Mouse (Mus musculus) neural tube, embryonic 11.5 days (tissue): ENCODE results near the gene Robo1. TPM values are rescaled to one million over a fixed set of nuclear protein-coding genes. Genes with fewer than 3 reads are reported as not detected.
A peak's percentile ranks its signal among the peaks of the same experiment; 100 is the strongest.

Source experiments
- ATAC-seq: fragments of 200-750 bp; cut with Nextera tagmentation; 2 replicates; pipeline ENCODE4 v1.8.0; 2017; ENCODE audit warnings: moderate number of reproducible peaks, mild to moderate bottlenecking, moderate TSS enrichment, moderate library complexity; ENCODE audit not compliant: insufficient read depth, low FRiP score, low TSS enrichment
- DNase-seq: peaks from one replicate; pipeline ENCODE4 v3.0.0-alpha.2; 2015; ENCODE audit warnings: low spot score
- H3K27ac ChIP-seq: fragments of 300-500 bp; sonication (generic); 2 replicates; pipeline ENCODE4 v1.5.1; 2014; ENCODE audit warnings: low read depth, mild to moderate bottlenecking, low read length
- H3K27me3 ChIP-seq: fragments of 300-500 bp; sonication (generic); 2 replicates; pipeline ENCODE4 v1.6.1; 2014; ENCODE audit warnings: mild to moderate bottlenecking, low read length, mixed read lengths; ENCODE audit not compliant: control insufficient read depth, insufficient read depth
- H3K36me3 ChIP-seq: fragments of 300-500 bp; sonication (generic); 2 replicates; pipeline ENCODE4 v1.6.1; 2014; ENCODE audit warnings: mild to moderate bottlenecking, low read length, moderate library complexity, mixed read lengths; ENCODE audit not compliant: control insufficient read depth, insufficient read depth
- H3K4me1 ChIP-seq: fragments of 300-500 bp; sonication (generic); 2 replicates; pipeline ENCODE4 v1.6.1; 2014; ENCODE audit warnings: low read length, mixed read lengths; ENCODE audit not compliant: control insufficient read depth, insufficient read depth
- H3K4me2 ChIP-seq: fragments of 300-500 bp; sonication (generic); 2 replicates; pipeline ENCODE4 v1.6.1; 2014; ENCODE audit warnings: low read depth, mild to moderate bottlenecking, moderate library complexity
- H3K4me3 ChIP-seq: fragments of 300-500 bp; sonication (generic); 2 replicates; pipeline ENCODE4 v1.5.1; 2014; ENCODE audit warnings: low read depth, low read length
- H3K9ac ChIP-seq: fragments of 300-500 bp; sonication (generic); 2 replicates; pipeline ENCODE4 v1.6.1; 2014; ENCODE audit warnings: mild to moderate bottlenecking, low read length
- H3K9me3 ChIP-seq: fragments of 300-500 bp; sonication (generic); 2 replicates; pipeline ENCODE4 v1.6.1; 2016; ENCODE audit warnings: low read length; ENCODE audit not compliant: control insufficient read depth
- WGBS: fragments of 180-500 bp; shearing (Covaris S2); extraction: QIAGEN DNeasy Blood & Tissue Kit; methylation state at CpG from one replicate; pipeline ENCODE4 v1.1.7; 2014; 5-methylcytosine and 5-hydroxymethylcytosine counted together
- polyA plus RNA-seq: library from polyadenylated mRNA; unstranded; fragments of >200 nt; fragmentation: Nextera tagmentation; extraction: Ambion mirVana; gene quantifications from 2 replicates; pipeline ENCODE4 v1.2.1, GENCODE M21; 2014

The Robo1 gene
- polyA plus RNA-seq, 1 experiment from 2014 or later = 58.3 TPM

GRCm38 (mm10) chr16:72959823-72960222 lies 651.7 kb downstream of the Robo1 start:
- no peak overlapping the region for H3K27ac ChIP-seq
- no peak for DNase-seq
- no peak overlapping the region for H3K4me3 ChIP-seq
- no peaks in the 10 kb centered on the region for H3K27me3 ChIP-seq
- 92% methylated on average over 6 of the region's 6 CpGs for WGBS
- H3K9me3 ChIP-seq = no peaks in the 10 kb centered on the region
- no peaks in the 10 kb centered on the region for H3K4me1 ChIP-seq
- H3K36me3 ChIP-seq = no peaks in the 10 kb centered on the region
- H3K4me2 ChIP-seq = no peak overlapping the region
- ATAC-seq = no peak
- no peak overlapping the region for H3K9ac ChIP-seq

- H3K9me3 ChIP-seq = no peaks in the 10 kb centered on the region
- no peak overlapping the region for H3K4me3 ChIP-seq
- DNase-seq = no peak
- no peaks in the 10 kb centered on the region for H3K4me1 ChIP-seq
- no peak overlapping the region for H3K9ac ChIP-seq
- no peak overlapping the region for H3K4me2 ChIP-seq
- no peak for ATAC-seq
- no peaks in the 10 kb centered on the region for H3K36me3 ChIP-seq
- no peaks in the 10 kb centered on the region for H3K27me3 ChIP-seq
- 92% methylated on average over 3 of the region's 3 CpGs for WGBS
- H3K27ac ChIP-seq = no peak overlapping the region
Measured at GRCm38 (mm10) chr16:72963782-72964181, 655.7 kb downstream of the Robo1 start.

GRCm38 (mm10) chr16:72967509-72967908 lies 659.4 kb downstream of the Robo1 start:
- WGBS = 90% methylated on average over 7 of the region's 7 CpGs
- Histone ChIP-seq H3K4me2 (no peak overlapping the region), H3K4me3 (no peak overlapping the region), H3K27me3 (no peaks in the 10 kb centered on the region), H3K9me3 (no peaks in the 10 kb centered on the region), H3K27ac (no peak overlapping the region), H3K36me3 (no peaks in the 10 kb centered on the region), H3K4me1 (no peaks in the 10 kb centered on the region), H3K9ac (no peak overlapping the region)
- DNase-seq = no peak
- no peak for ATAC-seq

GRCm38 (mm10) chr16:72969990-72970389 lies 661.9 kb downstream of the Robo1 start:
- Histone ChIP-seq H3K27ac (no peak overlapping the region), H3K9ac (no peak overlapping the region), H3K36me3 (no peaks in the 10 kb centered on the region), H3K4me2 (no peak overlapping the region), H3K4me1 (no peaks in the 10 kb centered on the region), H3K4me3 (no peak overlapping the region), H3K9me3 (no peaks in the 10 kb centered on the region), H3K27me3 (no peaks in the 10 kb centered on the region)
- 89% methylated on average over 7 of the region's 7 CpGs for WGBS
- ATAC-seq = no peak
- DNase-seq = no peak

- Histone ChIP-seq H3K9ac (no peak overlapping the region), H3K27me3 (no peaks in the 10 kb centered on the region), H3K9me3 (no peaks in the 10 kb centered on the region), H3K27ac (no peak overlapping the region), H3K36me3 (no peaks in the 10 kb centered on the region), H3K4me2 (no peak overlapping the region), H3K4me3 (no peak overlapping the region), H3K4me1 (peaks cover 5% of the 10 kb centered on the region; the same call in 1 of the 2 replicates)
- 92% methylated on average over 6 of the region's 6 CpGs for WGBS
- DNase-seq (no peak), ATAC-seq (no peak)
Measured at GRCm38 (mm10) chr16:72973685-72974084, 665.6 kb downstream of the Robo1 start.

- DNase-seq (no peak), ATAC-seq (no peak)
- no peak overlapping the region for H3K4me2 ChIP-seq
- 87% methylated on average over 4 of the region's 4 CpGs for WGBS
- H3K27me3 ChIP-seq = no peaks in the 10 kb centered on the region
- H3K36me3 ChIP-seq = no peaks in the 10 kb centered on the region
- no peak overlapping the region for H3K27ac ChIP-seq
- no peaks in the 10 kb centered on the region for H3K9me3 ChIP-seq
- peaks cover 5% of the 10 kb centered on the region; the same call in 1 of the 2 replicates for H3K4me1 ChIP-seq
- no peak overlapping the region for H3K4me3 ChIP-seq
- no peak overlapping the region for H3K9ac ChIP-seq
Measured at GRCm38 (mm10) chr16:72974681-72975080, 666.6 kb downstream of the Robo1 start.

- Histone ChIP-seq H3K27ac (peak overlapping the region; percentile 44; the same call in 1 of the 2 replicates), H3K4me2 (no peak overlapping the region), H3K27me3 (no peaks in the 10 kb centered on the region), H3K4me1 (peaks cover 5% of the 10 kb centered on the region; the same call in 1 of the 2 replicates), H3K4me3 (no peak overlapping the region), H3K36me3 (no peaks in the 10 kb centered on the region), H3K9me3 (no peaks in the 10 kb centered on the region), H3K9ac (no peak overlapping the region)
- peak; percentile 54 for ATAC-seq
- WGBS = 53% methylated on average over 19 of the region's 19 CpGs
- peak; percentile 31 for DNase-seq
Measured at GRCm38 (mm10) chr16:72976849-72977576, 668.9 kb downstream of the Robo1 start.

- Histone ChIP-seq H3K4me3 (no peak overlapping the region), H3K9ac (no peak overlapping the region), H3K27me3 (no peaks in the 10 kb centered on the region), H3K27ac (no peak overlapping the region), H3K9me3 (no peaks in the 10 kb centered on the region), H3K36me3 (no peaks in the 10 kb centered on the region; the same call in 1 of the 2 replicates), H3K4me2 (no peak overlapping the region), H3K4me1 (peaks cover 5% of the 10 kb centered on the region; the same call in 1 of the 2 replicates)
- 32% methylated on average over 8 of the region's 8 CpGs for WGBS
- DNase-seq = peak; percentile 76
- peak; percentile 45; the same call in 1 of the 2 replicates for ATAC-seq
Measured at GRCm38 (mm10) chr16:72979407-72980219, 671.5 kb downstream of the Robo1 start.
